Mouse (Mus musculus) stomach, postnatal 0 days (tissue): ENCODE results near the gene Khnyn. TPM values are rescaled to one million over a fixed set of nuclear protein-coding genes. Genes with fewer than 3 reads are reported as not detected.
A peak's percentile ranks its signal among the peaks of the same experiment; 100 is the strongest.

ENCODE experiments used
- ATAC-seq: fragments of 200-750 bp; cut with Nextera tagmentation; 2 replicates; pipeline ENCODE4 v1.8.0; 2017; ENCODE audit not compliant: low FRiP score, low TSS enrichment
- DNase-seq: peaks from one replicate; pipeline ENCODE4 v3.0.0-alpha.2; 2016; ENCODE audit warnings: low spot score
- H3K27ac ChIP-seq: fragments of 300-500 bp; sonication (generic); replicated peaks from 2 replicates; pipeline ENCODE4 v1.5.1; 2014; ENCODE audit warnings: mild to moderate bottlenecking, control low read depth
- H3K27me3 ChIP-seq: fragments of 300-500 bp; sonication (generic); 2 replicates; pipeline ENCODE4 v1.6.1; 2014; ENCODE audit warnings: low read length; ENCODE audit not compliant: control insufficient read depth, insufficient read depth
- H3K36me3 ChIP-seq: fragments of 300-500 bp; sonication (generic); 2 replicates; pipeline ENCODE4 v1.6.1; 2014; ENCODE audit warnings: low read length, mixed read lengths; ENCODE audit not compliant: control insufficient read depth, insufficient read depth
- H3K4me1 ChIP-seq: fragments of 300-500 bp; sonication (generic); replicated peaks from 2 replicates; pipeline ENCODE4 v1.6.1; 2014; ENCODE audit warnings: antibody characterized with exemption; ENCODE audit not compliant: control insufficient read depth, insufficient read depth
- H3K4me2 ChIP-seq: fragments of 300-500 bp; sonication (generic); replicated peaks from 2 replicates; pipeline ENCODE4 v1.6.1; 2014; ENCODE audit warnings: low read depth, mild to moderate bottlenecking, control low read depth, moderate library complexity
- H3K4me3 ChIP-seq: fragments of 300-500 bp; sonication (generic); 2 replicates; pipeline ENCODE4 v1.5.1; 2014; ENCODE audit warnings: low read depth, low read length, control low read depth
- H3K9ac ChIP-seq: fragments of 300-500 bp; sonication (generic); 2 replicates; pipeline ENCODE4 v1.6.1; 2014; ENCODE audit warnings: mild to moderate bottlenecking, low read length, control low read depth, mixed read lengths
- H3K9me3 ChIP-seq: fragments of 300-500 bp; sonication (generic); 2 replicates; pipeline ENCODE4 v1.6.1; 2016; ENCODE audit warnings: low read length; ENCODE audit not compliant: control insufficient read depth
- CTCF ChIP-seq: IDR thresholded peaks from 2 replicates; pipeline ENCODE4 v1.5.1; 2016; ENCODE audit warnings: antibody characterized with exemption, low read depth, mild to moderate bottlenecking, moderate library complexity
- EP300 ChIP-seq: optimal IDR thresholded peaks from 2 replicates; pipeline ENCODE3; 2016; ENCODE audit warnings: antibody characterized with exemption
- WGBS: fragments of 180-500 bp; shearing (Covaris S2); extraction: QIAGEN DNeasy Blood & Tissue Kit; methylation state at CpG from one replicate; pipeline ENCODE4 v1.1.7; 2014; 5-methylcytosine and 5-hydroxymethylcytosine counted together
- polyA plus RNA-seq: library from polyadenylated mRNA; unstranded; fragments of >200 nt; fragmentation: Nextera tagmentation; extraction: Ambion mirVana; gene quantifications from 2 replicates; pipeline ENCODE4 v1.2.1, GENCODE M21; 2015

Gene Khnyn
- polyA plus RNA-seq, 1 experiment from 2014 or later: 6.4 TPM

GRCm38 (mm10) chr14:55913406-55913805 lies 28.7 kb downstream of the Khnyn start:
- H3K9me3 ChIP-seq: no peaks in the 10 kb centered on the region
- H3K9ac ChIP-seq: no peak overlapping the region
- no peaks in the 10 kb centered on the region for H3K36me3 ChIP-seq
- H3K27me3 ChIP-seq: no peaks in the 10 kb centered on the region
- DNase-seq (no peak), ATAC-seq (no peak)
- no peak overlapping the region for H3K4me2 ChIP-seq
- WGBS: 51% methylated on average over 4 of the region's 4 CpGs
- TF ChIP-seq EP300 (no peak), CTCF (no peak)
- H3K4me3 ChIP-seq: no peak overlapping the region
- no peaks in the 10 kb centered on the region for H3K4me1 ChIP-seq
- no peak overlapping the region for H3K27ac ChIP-seq

GRCm38 (mm10) chr14:55918240-55919082 lies 33.7 kb downstream of the Khnyn start:
- no peaks in the 10 kb centered on the region for H3K36me3 ChIP-seq
- H3K9ac ChIP-seq: no peak overlapping the region
- no peak overlapping the region for H3K4me3 ChIP-seq
- ATAC-seq (peak; percentile 86), DNase-seq (peak; percentile 70)
- H3K27me3 ChIP-seq: no peaks in the 10 kb centered on the region
- TF ChIP-seq CTCF: peak; percentile 98
- no peak for TF ChIP-seq EP300
- no peaks in the 10 kb centered on the region for H3K9me3 ChIP-seq
- H3K27ac ChIP-seq: no peak overlapping the region
- 18% methylated on average over 14 of the region's 14 CpGs for WGBS
- H3K4me2 ChIP-seq: no peak overlapping the region
- no peaks in the 10 kb centered on the region for H3K4me1 ChIP-seq

DNA sequence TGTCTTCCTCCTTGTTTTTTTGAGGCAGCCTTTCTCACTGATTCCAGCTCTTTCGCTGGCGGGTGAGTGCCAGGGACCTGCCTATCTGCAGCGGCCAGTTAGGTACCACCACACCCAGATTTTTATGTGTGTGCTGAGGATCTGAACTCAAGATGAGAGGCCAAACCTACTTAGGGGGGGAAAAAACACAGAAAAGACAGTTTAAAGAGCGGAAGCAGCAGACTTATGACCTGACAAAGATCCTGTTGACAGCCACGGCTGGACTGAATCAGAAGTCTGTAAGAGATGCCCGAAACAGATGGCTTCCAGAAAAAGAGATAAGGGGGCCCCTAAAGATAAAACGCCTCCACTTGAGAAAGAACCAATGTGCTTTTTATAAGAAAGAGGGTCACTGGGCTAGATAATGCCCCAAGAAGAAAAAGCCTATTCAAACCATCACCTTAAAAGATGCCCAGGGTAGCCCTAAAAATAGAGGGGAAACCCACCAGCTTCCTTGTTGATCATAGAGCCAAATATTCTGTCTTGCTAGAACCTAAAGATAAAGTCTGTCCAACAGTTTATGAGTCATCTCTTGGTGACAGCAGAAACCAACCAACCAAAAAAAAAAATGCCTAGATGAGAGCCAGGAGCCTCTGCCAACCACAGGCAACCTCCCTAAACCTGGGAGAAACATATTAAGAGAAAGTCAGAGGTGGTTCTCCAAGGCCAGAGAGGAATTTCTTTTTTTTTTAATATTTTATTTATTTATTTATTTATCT lies 37.9 kb downstream of the Khnyn start:
- Histone ChIP-seq H3K9ac (no peak overlapping the region), H3K4me1 (no peaks in the 10 kb centered on the region), H3K27me3 (no peaks in the 10 kb centered on the region), H3K9me3 (no peaks in the 10 kb centered on the region), H3K4me2 (no peak overlapping the region), H3K4me3 (no peak overlapping the region), H3K36me3 (no peaks in the 10 kb centered on the region), H3K27ac (no peak overlapping the region)
- WGBS: 57% methylated on average over 7 of the region's 7 CpGs
- no peak for DNase-seq
- ATAC-seq: no peak
- TF ChIP-seq CTCF (no peak), EP300 (no peak)

DNA sequence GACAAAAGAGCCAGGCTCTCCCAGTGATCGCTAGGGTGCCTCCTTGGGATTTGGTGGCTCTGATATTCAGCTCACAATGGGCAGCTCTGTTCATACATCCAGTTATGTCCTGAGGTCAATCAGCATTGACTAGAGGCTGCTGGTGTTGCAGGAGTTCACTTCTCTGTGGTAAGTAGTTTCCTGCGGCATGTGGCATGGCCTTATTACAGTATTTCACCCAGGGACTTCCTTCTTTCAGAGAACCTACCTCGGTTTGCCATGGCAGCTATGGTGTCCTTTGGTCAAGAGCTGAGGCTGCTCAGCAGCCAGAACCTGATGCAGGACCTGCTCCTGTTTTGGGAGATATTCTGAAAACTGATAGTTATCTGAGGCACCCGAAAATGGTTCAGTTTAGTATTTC lies 42.1 kb downstream of the Khnyn start:
- no peak for ATAC-seq
- no peaks in the 10 kb centered on the region for H3K36me3 ChIP-seq
- TF ChIP-seq EP300: no peak
- no peak for TF ChIP-seq CTCF
- no peak overlapping the region for H3K4me3 ChIP-seq
- no peak for DNase-seq
- no peaks in the 10 kb centered on the region for H3K9me3 ChIP-seq
- H3K4me1 ChIP-seq: no peaks in the 10 kb centered on the region
- H3K9ac ChIP-seq: no peak overlapping the region
- no peak overlapping the region for H3K4me2 ChIP-seq
- no peak overlapping the region for H3K27ac ChIP-seq
- WGBS: 83% methylated on average over 4 of the region's 4 CpGs
- H3K27me3 ChIP-seq: no peaks in the 10 kb centered on the region

DNA sequence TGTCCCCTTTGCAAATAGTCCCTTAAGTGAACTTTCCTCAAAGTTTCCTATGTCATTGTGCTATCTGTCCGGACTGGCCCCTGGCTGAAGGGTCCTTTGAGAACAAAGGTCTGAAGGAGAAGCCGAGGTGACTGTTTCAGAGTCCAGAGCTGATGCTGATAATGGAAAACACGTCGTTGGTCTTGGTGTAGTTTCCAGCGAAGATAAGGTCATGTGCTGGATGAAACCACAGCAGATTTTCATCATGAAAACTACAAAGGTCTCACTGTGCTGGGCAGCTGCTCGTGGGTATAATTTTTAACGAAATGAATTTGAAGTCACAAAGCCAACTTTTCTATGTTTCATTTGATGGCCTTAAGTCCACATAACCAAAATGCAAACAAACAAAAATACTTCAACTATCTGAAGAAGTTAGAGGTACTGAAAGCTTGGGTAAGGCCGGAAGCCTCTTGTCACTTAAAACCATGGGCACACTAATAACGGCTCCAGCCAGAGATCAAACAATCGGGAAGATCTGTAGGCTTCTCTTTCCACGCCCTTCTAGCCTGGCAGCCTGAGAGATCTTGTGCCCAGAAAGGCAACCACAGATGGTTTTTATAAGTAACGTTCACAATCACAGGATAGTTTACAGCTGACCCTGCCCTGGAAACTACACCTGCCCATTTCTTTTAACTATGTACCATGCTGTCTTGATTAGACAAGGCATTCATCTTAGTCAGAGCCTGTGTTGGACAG lies 44.7 kb downstream of the Khnyn start:
- DNase-seq: no peak
- ATAC-seq: no peak
- 60% methylated on average over 12 of the region's 12 CpGs for WGBS
- Histone ChIP-seq H3K36me3 (no peaks in the 10 kb centered on the region), H3K27ac (no peak overlapping the region), H3K4me3 (no peak overlapping the region), H3K27me3 (no peaks in the 10 kb centered on the region), H3K4me2 (no peak overlapping the region), H3K9ac (no peak overlapping the region), H3K9me3 (no peaks in the 10 kb centered on the region), H3K4me1 (no peaks in the 10 kb centered on the region)
- TF ChIP-seq EP300: no peak
- no peak for TF ChIP-seq CTCF
